Mouse (Mus musculus): ENCODE results near the gene Mindy4. TPM values are rescaled to one million over a fixed set of nuclear protein-coding genes. Genes with fewer than 3 reads are reported as not detected.

The Mindy4 gene
- polyA plus RNA-seq, 1 experiment from 2014 or later, result 15.2 TPM

- Histone ChIP-seq H3K9me3 (no peaks in the 10 kb centered on the region), H3K27ac (no peak overlapping the region), H3K36me3 (no peaks in the 10 kb centered on the region), H3K9ac (no peak overlapping the region), H3K4me3 (no peak overlapping the region), H3K4me2 (no peak overlapping the region), H3K4me1 (no peaks in the 10 kb centered on the region), H3K27me3 (no peaks in the 10 kb centered on the region)
- 51% methylated on average over 5 of the region's 5 CpGs for WGBS
- no peak for ATAC-seq (ENCODE audit: insufficient number of reproducible peaks, low FRiP score, low TSS enrichment, low read depth)
Measured at GRCm38 (mm10) chr6:55356017-55356703, 153.0 kb downstream of the Mindy4 start.

- no peak for ATAC-seq (ENCODE audit: insufficient number of reproducible peaks, low FRiP score, low TSS enrichment, low read depth)
- H3K9me3 ChIP-seq, result no peaks in the 10 kb centered on the region
- no peaks in the 10 kb centered on the region for H3K36me3 ChIP-seq
- WGBS, result 79% methylated on average over 5 of the region's 5 CpGs
- H3K4me2 ChIP-seq, result no peak overlapping the region
- no peaks in the 10 kb centered on the region for H3K4me1 ChIP-seq
- no peak overlapping the region for H3K9ac ChIP-seq
- H3K4me3 ChIP-seq, result no peak overlapping the region
- H3K27ac ChIP-seq, result no peak overlapping the region
- no peaks in the 10 kb centered on the region for H3K27me3 ChIP-seq
Measured at GRCm38 (mm10) chr6:55356976-55357635, 153.9 kb downstream of the Mindy4 start.

- Histone ChIP-seq H3K27me3 (no peaks in the 10 kb centered on the region), H3K9ac (no peak overlapping the region), H3K9me3 (no peaks in the 10 kb centered on the region), H3K4me3 (no peak overlapping the region), H3K36me3 (no peaks in the 10 kb centered on the region), H3K4me2 (no peak overlapping the region), H3K4me1 (no peaks in the 10 kb centered on the region), H3K27ac (no peak overlapping the region)
- 62% methylated on average over 6 of the region's 6 CpGs for WGBS
- ATAC-seq (ENCODE audit: insufficient number of reproducible peaks, low FRiP score, low TSS enrichment, low read depth), result no peak; the same call in 1 of the 2 replicates
Measured at GRCm38 (mm10) chr6:55357636-55358031, 154.5 kb downstream of the Mindy4 start.

- Histone ChIP-seq H3K36me3 (no peaks in the 10 kb centered on the region), H3K9ac (no peak overlapping the region), H3K27me3 (no peaks in the 10 kb centered on the region), H3K4me3 (no peak overlapping the region), H3K27ac (no peak overlapping the region), H3K9me3 (no peaks in the 10 kb centered on the region), H3K4me1 (no peaks in the 10 kb centered on the region), H3K4me2 (no peak overlapping the region)
- no peak for ATAC-seq (ENCODE audit: insufficient number of reproducible peaks, low FRiP score, low TSS enrichment, low read depth)
- 17% methylated on average over 2 of the region's 2 CpGs for WGBS
Measured at GRCm38 (mm10) chr6:55358731-55359143, 155.6 kb downstream of the Mindy4 start.

GRCm38 (mm10) chr6:55362663-55363062, 159.5 kb downstream of the Mindy4 start:
- Histone ChIP-seq H3K36me3 (no peaks in the 10 kb centered on the region), H3K4me3 (no peak overlapping the region), H3K9ac (no peak overlapping the region), H3K27me3 (no peaks in the 10 kb centered on the region), H3K27ac (no peak overlapping the region), H3K4me1 (no peaks in the 10 kb centered on the region), H3K9me3 (no peaks in the 10 kb centered on the region), H3K4me2 (no peak overlapping the region)
- WGBS, result 72% methylated on average over 1 of the region's 1 CpGs
- ATAC-seq (ENCODE audit: insufficient number of reproducible peaks, low FRiP score, low TSS enrichment, low read depth), result no peak

- Histone ChIP-seq H3K4me1 (no peaks in the 10 kb centered on the region), H3K4me2 (no peak overlapping the region), H3K36me3 (no peaks in the 10 kb centered on the region), H3K9me3 (no peaks in the 10 kb centered on the region; the same call in 1 of the 2 replicates), H3K27me3 (no peaks in the 10 kb centered on the region), H3K4me3 (no peak overlapping the region), H3K27ac (no peak overlapping the region), H3K9ac (no peak overlapping the region)
- no peak for ATAC-seq (ENCODE audit: insufficient number of reproducible peaks, low FRiP score, low TSS enrichment, low read depth)
Measured at GRCm38 (mm10) chr6:55367126-55367525, 163.9 kb downstream of the Mindy4 start.

Small RNAs within 50 kb of the gene (microRNA-seq; reads per million reads assigned to microRNA genes)
- not detected for gene Gm25458

Other genes with a start within 250 kb of the Mindy4 start
- 12.3 and 13.3 TPM in 2 replicates for gene Nod1, start 230.8 kb upstream of the Mindy4 start, polyA plus RNA-seq (2015; fragmentation: Nextera tagmentation; extraction: Ambion mirVana)
- gene Ggct, start 210.4 kb upstream of the Mindy4 start, polyA plus RNA-seq (2015; fragmentation: Nextera tagmentation; extraction: Ambion mirVana), result 31.1 and 37.6 TPM in 2 replicates
- gene Gars, start 165.4 kb upstream of the Mindy4 start, polyA plus RNA-seq (2015; fragmentation: Nextera tagmentation; extraction: Ambion mirVana), result 149 and 156 TPM in 2 replicates
- gene Crhr2, start 70.4 kb upstream of the Mindy4 start, polyA plus RNA-seq (2015; fragmentation: Nextera tagmentation; extraction: Ambion mirVana), result 0.20 and 0.42 TPM in 2 replicates
- gene Inmt, start 28.3 kb upstream of the Mindy4 start, polyA plus RNA-seq (2015; fragmentation: Nextera tagmentation; extraction: Ambion mirVana), result 0.18 and 0.38 TPM in 2 replicates
- gene Aqp1, start 133.0 kb downstream of the Mindy4 start, polyA plus RNA-seq (2015; fragmentation: Nextera tagmentation; extraction: Ambion mirVana), result 119 and 122 TPM in 2 replicates
- gene Ghrhr, start 172.9 kb downstream of the Mindy4 start, polyA plus RNA-seq (2015; fragmentation: Nextera tagmentation; extraction: Ambion mirVana), result not detected in 2 replicates
- gene Adcyap1r1, start 248.6 kb downstream of the Mindy4 start, polyA plus RNA-seq (2015; fragmentation: Nextera tagmentation; extraction: Ambion mirVana), result 1.4 and 2.1 TPM in 2 replicates

Data from limb, embryonic 15.5 days (tissue).